Mouse (Mus musculus) adrenal gland, adult (tissue): Measurements from ENCODE around the gene Agtpbp1.
A peak's percentile ranks its signal among the peaks of the same experiment; 100 is the strongest.
"Not testable (repeated sequence)": the region's sequence is repeated elsewhere in the genome, so short reads cannot be mapped to it uniquely, and the experiment has no call there.

Experiments used
- DNase-seq, 2 experiments: peaks; one replicate each; pipeline ENCODE4 v3.0.0; 2022 to 2023; ENCODE audit warnings: low spot score in 1 of 2; ENCODE audit not compliant: inconsistent age in 2 of 2

The Agtpbp1 gene

GRCm38 (mm10) chr13:59584947-59585647 is at the start of gene Agtpbp1, which contains the start of gene Naa35:
Agtpbp1 (minus strand) TSS chr13:59585227.
Naa35 (plus strand) TSS chr13:59585259.
- DNase-seq, result peak; percentile 99 to 100

- DNase-seq, result no peak
Measured at GRCm38 (mm10) chr13:59634637-59635036, 49.6 kb upstream of the Agtpbp1 start.

- DNase-seq, result no peak
Measured at GRCm38 (mm10) chr13:59626739-59627138, 41.7 kb upstream of the Agtpbp1 start.

- DNase-seq, result no peak
Measured at GRCm38 (mm10) chr13:59624903-59625302, 39.9 kb upstream of the Agtpbp1 start.

- DNase-seq, result no peak
Measured at GRCm38 (mm10) chr13:59624389-59624788, 39.4 kb upstream of the Agtpbp1 start.

GRCm38 (mm10) chr13:59621643-59622489 is 36.8 kb upstream of the Agtpbp1 start:
- no peak for DNase-seq

GRCm38 (mm10) chr13:59618463-59618862 is 33.4 kb upstream of the Agtpbp1 start:
- no peak for DNase-seq

GRCm38 (mm10) chr13:59615554-59615953 is 30.5 kb upstream of the Agtpbp1 start:
- no peak for DNase-seq

GRCm38 (mm10) chr13:59615152-59615551 is 30.1 kb upstream of the Agtpbp1 start:
- DNase-seq, result no peak

- DNase-seq, result no peak
Measured at GRCm38 (mm10) chr13:59613868-59614267, 28.8 kb upstream of the Agtpbp1 start.

- DNase-seq, result no peak
Measured at GRCm38 (mm10) chr13:59610437-59610836, 25.4 kb upstream of the Agtpbp1 start.

- DNase-seq, result no peak
Measured at GRCm38 (mm10) chr13:59609885-59610284, 24.9 kb upstream of the Agtpbp1 start.

GRCm38 (mm10) chr13:59605221-59605922 is 20.3 kb upstream of the Agtpbp1 start:
- DNase-seq, result no peak

GRCm38 (mm10) chr13:59604511-59604910 is 19.5 kb upstream of the Agtpbp1 start:
- no peak for DNase-seq

GRCm38 (mm10) chr13:59603096-59603495 is 18.1 kb upstream of the Agtpbp1 start:
- no peak for DNase-seq

- DNase-seq, result no peak
Measured at GRCm38 (mm10) chr13:59592630-59593029, 7.6 kb upstream of the Agtpbp1 start.

GRCm38 (mm10) chr13:59592058-59592457 is 7.0 kb upstream of the Agtpbp1 start:
- not testable (repeated sequence) for DNase-seq

- no peak for DNase-seq
Measured at GRCm38 (mm10) chr13:59590691-59591090, 5.7 kb upstream of the Agtpbp1 start.

GRCm38 (mm10) chr13:59589672-59590071 is 4.6 kb upstream of the Agtpbp1 start:
- DNase-seq, result no peak

GRCm38 (mm10) chr13:59587201-59587600 is 2.2 kb upstream of the Agtpbp1 start:
- no peak for DNase-seq

- no peak for DNase-seq
Measured at GRCm38 (mm10) chr13:59585648-59586005, 600 bp upstream of the Agtpbp1 start.

GRCm38 (mm10) chr13:59584481-59584880 is 546 bp downstream of the Agtpbp1 start:
- peak; percentile 62 to 81 for DNase-seq
